Mouse (Mus musculus) limb, embryonic 15.5 days (tissue): ENCODE measurements around the gene Skil. TPM values are rescaled to one million over a fixed set of nuclear protein-coding genes. Genes with fewer than 3 reads are reported as not detected.

Source experiments
- ATAC-seq: fragments of 200-750 bp; cut with Nextera tagmentation; 2 replicates; pipeline ENCODE4 v1.8.0; 2017; ENCODE audit warnings: low read depth, moderate TSS enrichment; ENCODE audit not compliant: insufficient number of reproducible peaks, low FRiP score, low TSS enrichment
- H3K27ac ChIP-seq: fragments of 300-500 bp; sonication (generic); 2 replicates; pipeline ENCODE4 v1.5.1; 2015; ENCODE audit warnings: moderate library complexity, mild to moderate bottlenecking, inconsistent platforms
- H3K27me3 ChIP-seq: fragments of 300-500 bp; sonication (generic); 2 replicates; pipeline ENCODE4 v1.6.1; 2015; ENCODE audit warnings: inconsistent platforms
- H3K36me3 ChIP-seq: fragments of 300-500 bp; sonication (generic); 2 replicates; pipeline ENCODE4 v1.6.1; 2015; ENCODE audit warnings: inconsistent platforms
- H3K4me1 ChIP-seq: fragments of 300-500 bp; sonication (generic); 2 replicates; pipeline ENCODE4 v1.6.1; 2015; ENCODE audit warnings: inconsistent platforms
- H3K4me2 ChIP-seq: fragments of 300-500 bp; sonication (generic); 2 replicates; pipeline ENCODE4 v1.6.1; 2015; ENCODE audit warnings: mild to moderate bottlenecking, inconsistent platforms
- H3K4me3 ChIP-seq: fragments of 300-500 bp; sonication (generic); 2 replicates; pipeline ENCODE4 v1.5.1; 2015; ENCODE audit warnings: mild to moderate bottlenecking, inconsistent platforms
- H3K9ac ChIP-seq: fragments of 300-500 bp; sonication (generic); 2 replicates; pipeline ENCODE4 v1.6.1; 2015; ENCODE audit warnings: inconsistent platforms
- H3K9me3 ChIP-seq: fragments of 300-500 bp; sonication (generic); 2 replicates; pipeline ENCODE4 v1.6.1; 2016; ENCODE audit warnings: inconsistent platforms
- WGBS: fragments of 180-500 bp; shearing (Covaris S2); methylation state at CpG from one replicate; pipeline ENCODE4 v1.1.7; 2015; 5-methylcytosine and 5-hydroxymethylcytosine counted together
- polyA plus RNA-seq: library from polyadenylated mRNA; unstranded; fragments of >200 nt; fragmentation: Nextera tagmentation; extraction: Ambion mirVana; gene quantifications from 2 replicates; pipeline ENCODE4 v1.2.1, GENCODE M21; 2015

Gene Skil
- polyA plus RNA-seq, 1 experiment from 2014 or later: 22.0 TPM

- 59% methylated on average over 5 of the region's 5 CpGs for WGBS
- Histone ChIP-seq H3K4me2 (no peak overlapping the region), H3K9me3 (no peaks in the 10 kb centered on the region), H3K9ac (no peak overlapping the region), H3K4me3 (0 out of 2 replicates have a peak overlapping the region, but pooled peaks have one; percentile 8), H3K27ac (no peak overlapping the region), H3K36me3 (peaks cover 9% of the 10 kb centered on the region; the same call in 1 of the 2 replicates), H3K4me1 (peaks cover 27% of the 10 kb centered on the region), H3K27me3 (no peaks in the 10 kb centered on the region)
- no peak for ATAC-seq
Measured at GRCm38 (mm10) chr3:31100026-31100425, 5.2 kb downstream of the Skil start.

- no peaks in the 10 kb centered on the region for H3K27me3 ChIP-seq
- H3K27ac ChIP-seq: no peak overlapping the region
- no peak overlapping the region for H3K4me3 ChIP-seq
- H3K9me3 ChIP-seq: no peaks in the 10 kb centered on the region
- no peak overlapping the region for H3K9ac ChIP-seq
- H3K4me1 ChIP-seq: peaks cover 24% of the 10 kb centered on the region
- no peak overlapping the region for H3K4me2 ChIP-seq
- 90% methylated on average over 3 of the region's 3 CpGs for WGBS
- ATAC-seq: no peak
- H3K36me3 ChIP-seq: peaks cover 9% of the 10 kb centered on the region; the same call in 1 of the 2 replicates
Measured at GRCm38 (mm10) chr3:31100802-31101201, 5.9 kb downstream of the Skil start.

DNA sequence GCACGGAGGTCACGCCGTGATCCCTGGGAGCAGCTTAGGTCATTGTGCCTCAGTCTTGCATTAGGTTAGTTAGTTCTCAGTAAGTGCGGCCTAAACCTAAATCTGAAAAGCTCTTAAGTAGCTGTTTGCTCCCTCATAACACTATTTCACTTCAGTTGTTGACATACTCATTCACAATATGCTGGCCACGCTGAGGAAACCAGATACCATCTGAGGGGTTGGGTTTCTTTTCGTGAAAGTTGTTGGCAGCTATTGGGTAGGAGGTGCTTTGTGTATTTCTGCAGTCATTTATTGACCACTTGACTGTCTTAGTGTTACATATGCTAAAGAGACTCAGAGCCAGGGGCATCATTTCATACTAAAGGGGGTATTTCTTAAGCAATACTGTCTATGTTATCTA lies 10.1 kb downstream of the Skil start:
- Histone ChIP-seq H3K36me3 (no peaks in the 10 kb centered on the region), H3K4me2 (no peak overlapping the region), H3K4me3 (no peak overlapping the region), H3K4me1 (0 out of 2 replicates have a peak, but pooled peaks cover 6% of the 10 kb centered on the region), H3K27ac (no peak overlapping the region), H3K9ac (no peak overlapping the region), H3K27me3 (no peaks in the 10 kb centered on the region), H3K9me3 (no peaks in the 10 kb centered on the region)
- no peak for ATAC-seq
- WGBS: 65% methylated on average over 6 of the region's 6 CpGs

DNA sequence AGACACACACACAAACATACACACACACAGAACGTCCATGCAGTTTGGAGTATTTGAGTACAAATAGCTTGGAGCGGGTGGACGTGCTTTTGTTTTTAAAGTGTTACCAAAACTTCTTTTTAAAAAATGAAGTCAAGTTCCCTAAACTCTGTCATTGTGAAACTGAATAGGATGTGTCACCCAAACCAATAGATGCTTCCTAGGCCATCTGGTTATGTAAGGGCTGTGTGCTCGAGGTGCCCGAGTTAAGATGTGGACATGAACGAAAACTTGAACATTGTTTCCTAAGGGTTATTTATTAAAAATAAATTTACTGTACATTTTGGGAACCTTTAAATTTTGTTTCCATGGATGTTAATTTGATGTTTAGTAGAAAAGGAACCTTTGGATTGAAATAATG lies 11.7 kb downstream of the Skil start:
- H3K27ac ChIP-seq: no peak overlapping the region
- no peak overlapping the region for H3K9ac ChIP-seq
- no peak for ATAC-seq
- no peak overlapping the region for H3K4me3 ChIP-seq
- 0 out of 2 replicates have a peak, but pooled peaks cover 4% of the 10 kb centered on the region for H3K4me1 ChIP-seq
- H3K36me3 ChIP-seq: no peaks in the 10 kb centered on the region
- H3K4me2 ChIP-seq: no peak overlapping the region
- WGBS: 88% methylated on average over 6 of the region's 6 CpGs
- no peaks in the 10 kb centered on the region for H3K9me3 ChIP-seq
- H3K27me3 ChIP-seq: no peaks in the 10 kb centered on the region

DNA sequence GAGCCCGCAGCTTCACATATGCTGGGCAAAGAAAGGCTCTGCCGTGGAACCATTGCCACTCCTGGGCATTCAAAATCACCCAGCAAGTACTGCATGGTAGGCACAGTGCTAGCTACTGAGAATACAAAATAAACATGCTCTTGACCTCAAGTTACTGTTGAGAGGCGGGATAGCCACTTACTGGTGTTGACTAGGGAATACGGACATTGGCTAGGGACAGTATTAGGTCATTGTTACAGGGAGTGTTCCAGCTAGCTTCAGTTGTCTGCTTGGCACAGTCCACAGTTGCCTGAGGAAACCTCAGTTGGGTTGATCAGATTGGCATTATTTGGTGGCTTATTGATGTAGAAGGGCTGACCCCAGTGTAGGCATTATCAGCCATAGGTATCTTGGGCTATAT lies 12.8 kb downstream of the Skil start:
- Histone ChIP-seq H3K4me3 (no peak overlapping the region), H3K27ac (no peak overlapping the region), H3K27me3 (no peaks in the 10 kb centered on the region), H3K9ac (no peak overlapping the region), H3K9me3 (no peaks in the 10 kb centered on the region), H3K4me2 (no peak overlapping the region), H3K4me1 (0 out of 2 replicates have a peak, but pooled peaks cover 4% of the 10 kb centered on the region), H3K36me3 (no peaks in the 10 kb centered on the region)
- no peak for ATAC-seq
- WGBS: 89% methylated on average over 4 of the region's 4 CpGs

DNA sequence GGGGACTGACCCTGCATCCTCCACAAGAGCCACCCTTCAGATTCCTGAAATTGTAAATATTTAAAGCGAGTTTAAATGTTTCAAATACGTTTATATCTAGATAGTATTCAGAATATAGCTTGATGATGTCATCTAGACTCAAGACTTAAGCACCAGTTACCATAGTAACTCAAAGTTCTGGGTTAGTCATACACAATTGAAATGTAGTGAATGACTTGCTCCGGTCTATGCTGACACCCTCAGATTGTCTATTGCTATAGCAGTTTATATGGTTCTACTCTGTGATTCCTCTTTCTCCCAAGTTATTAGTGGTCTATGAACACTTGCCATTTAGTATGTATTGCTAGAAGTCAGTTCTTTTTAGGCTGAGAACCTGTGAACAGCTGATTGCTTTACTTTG lies 14.2 kb downstream of the Skil start:
- Histone ChIP-seq H3K27ac (no peak overlapping the region), H3K36me3 (peaks cover 5% of the 10 kb centered on the region; the same call in 1 of the 2 replicates), H3K4me2 (no peak overlapping the region), H3K4me3 (no peak overlapping the region), H3K27me3 (no peaks in the 10 kb centered on the region), H3K4me1 (0 out of 2 replicates have a peak, but pooled peaks cover 4% of the 10 kb centered on the region), H3K9ac (no peak overlapping the region), H3K9me3 (no peaks in the 10 kb centered on the region)
- ATAC-seq: no peak
- WGBS: 66% methylated on average over 3 of the region's 3 CpGs

DNA sequence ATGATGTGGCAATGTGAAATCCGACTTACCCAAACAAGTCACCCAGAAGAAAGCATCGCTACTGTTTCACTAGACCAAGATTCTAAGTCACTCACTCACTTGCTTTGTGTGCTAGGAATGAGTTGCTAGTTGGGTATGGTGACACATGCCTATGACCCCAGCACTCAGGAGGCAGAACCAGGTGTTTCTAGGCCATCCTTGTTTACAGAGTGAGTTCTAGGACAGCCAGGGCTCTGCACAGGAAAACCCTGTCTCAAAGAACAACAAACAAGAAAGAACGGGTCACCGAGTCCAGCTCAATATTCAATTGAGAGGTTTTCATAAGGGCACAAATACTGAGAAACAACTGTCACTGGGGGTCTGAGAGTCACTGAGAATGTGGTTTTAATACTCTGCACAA lies 28.2 kb downstream of the Skil start:
- H3K4me1 ChIP-seq: no peaks in the 10 kb centered on the region
- no peak for ATAC-seq
- no peak overlapping the region for H3K4me3 ChIP-seq
- no peaks in the 10 kb centered on the region for H3K9me3 ChIP-seq
- no peaks in the 10 kb centered on the region for H3K27me3 ChIP-seq
- WGBS: 90% methylated on average over 4 of the region's 4 CpGs
- H3K9ac ChIP-seq: no peak overlapping the region
- H3K27ac ChIP-seq: no peak overlapping the region
- peaks cover 34% of the 10 kb centered on the region for H3K36me3 ChIP-seq
- H3K4me2 ChIP-seq: no peak overlapping the region

- Histone ChIP-seq H3K4me2 (no peak overlapping the region), H3K4me1 (no peaks in the 10 kb centered on the region), H3K27ac (no peak overlapping the region), H3K36me3 (peaks cover 7% of the 10 kb centered on the region; the same call in 1 of the 2 replicates), H3K9ac (no peak overlapping the region), H3K9me3 (no peaks in the 10 kb centered on the region), H3K4me3 (no peak overlapping the region), H3K27me3 (no peaks in the 10 kb centered on the region)
- ATAC-seq: no peak
- WGBS: 58% methylated on average over 4 of the region's 4 CpGs
Measured at GRCm38 (mm10) chr3:31126303-31126702, 31.4 kb downstream of the Skil start.

DNA sequence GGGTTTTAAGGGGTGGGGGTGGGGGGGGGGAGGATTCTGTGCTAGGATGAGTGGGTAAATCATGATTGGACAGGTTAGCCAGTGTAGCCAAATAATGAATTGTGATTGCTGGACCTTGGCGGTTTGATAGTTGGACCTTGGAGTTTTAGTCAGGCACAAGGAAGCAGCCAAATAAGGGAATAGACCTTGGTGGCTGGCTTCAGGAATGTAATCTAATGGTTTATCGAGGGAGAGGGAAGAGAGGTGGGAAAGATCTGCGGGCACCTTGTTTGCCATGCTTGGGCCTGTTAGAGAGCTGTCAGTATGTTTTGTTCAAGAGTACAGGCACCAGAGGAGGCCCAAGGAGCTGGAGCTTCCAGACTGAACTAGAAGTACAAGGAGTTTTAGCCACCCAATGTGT lies 32.0 kb downstream of the Skil start:
- Histone ChIP-seq H3K27me3 (no peaks in the 10 kb centered on the region), H3K4me1 (no peaks in the 10 kb centered on the region), H3K9ac (no peak overlapping the region), H3K4me2 (no peak overlapping the region), H3K36me3 (peaks cover 6% of the 10 kb centered on the region; the same call in 1 of the 2 replicates), H3K27ac (no peak overlapping the region), H3K9me3 (no peaks in the 10 kb centered on the region), H3K4me3 (no peak overlapping the region)
- WGBS: 73% methylated on average over 3 of the region's 3 CpGs
- ATAC-seq: no peak

GRCm38 (mm10) chr3:31129766-31130165 lies 34.9 kb downstream of the Skil start:
- Histone ChIP-seq H3K4me3 (no peak overlapping the region), H3K4me2 (no peak overlapping the region), H3K9me3 (no peaks in the 10 kb centered on the region), H3K27ac (no peak overlapping the region), H3K4me1 (no peaks in the 10 kb centered on the region), H3K27me3 (no peaks in the 10 kb centered on the region), H3K9ac (no peak overlapping the region), H3K36me3 (no peaks in the 10 kb centered on the region)
- no peak for ATAC-seq
- WGBS: 45% methylated on average over 4 of the region's 4 CpGs

DNA sequence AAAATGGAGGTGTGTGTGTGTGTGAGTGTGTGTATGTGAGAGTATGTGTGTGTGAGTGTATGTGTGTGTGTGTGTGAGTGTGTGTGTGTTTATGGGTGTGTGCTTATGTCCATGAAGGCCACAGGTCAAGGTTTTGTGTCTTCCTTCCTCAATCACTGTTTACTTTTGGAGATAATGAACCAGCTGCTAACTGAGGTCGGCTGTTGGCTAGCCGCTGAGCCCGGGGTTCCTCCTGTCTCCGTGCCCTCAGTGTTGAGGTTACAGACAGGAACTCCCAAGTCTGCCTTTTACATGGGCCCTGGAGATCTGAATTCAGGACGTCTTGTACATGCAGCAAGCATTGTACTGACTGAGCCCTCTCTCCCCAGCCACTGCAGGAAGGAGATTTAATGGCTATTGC lies 38.8 kb downstream of the Skil start:
- Histone ChIP-seq H3K4me1 (no peaks in the 10 kb centered on the region), H3K4me3 (no peak overlapping the region), H3K36me3 (no peaks in the 10 kb centered on the region), H3K4me2 (no peak overlapping the region), H3K9me3 (no peaks in the 10 kb centered on the region), H3K27me3 (no peaks in the 10 kb centered on the region), H3K9ac (no peak overlapping the region), H3K27ac (no peak overlapping the region)
- no peak for ATAC-seq
- 52% methylated on average over 5 of the region's 5 CpGs for WGBS

GRCm38 (mm10) chr3:31134246-31134645 lies 39.4 kb downstream of the Skil start:
- Histone ChIP-seq H3K27ac (no peak overlapping the region), H3K36me3 (no peaks in the 10 kb centered on the region), H3K4me3 (no peak overlapping the region), H3K4me1 (no peaks in the 10 kb centered on the region), H3K9me3 (no peaks in the 10 kb centered on the region), H3K9ac (no peak overlapping the region), H3K4me2 (no peak overlapping the region), H3K27me3 (no peaks in the 10 kb centered on the region)
- no peak for ATAC-seq
- 82% methylated on average over 8 of the region's 8 CpGs for WGBS

DNA sequence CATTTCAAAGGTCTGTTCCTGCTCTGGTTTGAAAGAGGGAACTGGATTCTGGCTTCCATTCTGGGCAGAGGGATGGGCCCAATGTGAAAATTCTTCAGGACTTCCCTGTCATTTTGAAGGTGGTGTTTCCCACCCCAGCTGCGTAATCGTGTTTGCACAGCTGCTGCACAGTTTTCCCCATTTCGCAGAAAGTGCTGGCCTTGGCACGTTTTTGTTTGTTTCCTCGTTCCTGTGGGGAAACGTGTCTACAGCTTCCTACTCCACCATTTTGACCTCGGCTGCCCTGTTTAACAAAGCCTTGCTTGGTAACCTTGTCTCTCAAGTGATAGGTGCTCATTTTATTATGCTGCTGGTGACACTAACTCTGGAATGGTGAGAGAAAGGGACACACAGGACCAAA lies 39.8 kb downstream of the Skil start:
- no peaks in the 10 kb centered on the region for H3K36me3 ChIP-seq
- H3K27ac ChIP-seq: no peak overlapping the region
- 52% methylated on average over 7 of the region's 7 CpGs for WGBS
- no peak overlapping the region for H3K9ac ChIP-seq
- no peak overlapping the region for H3K4me3 ChIP-seq
- ATAC-seq: no peak
- H3K27me3 ChIP-seq: no peaks in the 10 kb centered on the region
- no peaks in the 10 kb centered on the region for H3K9me3 ChIP-seq
- no peak overlapping the region for H3K4me2 ChIP-seq
- H3K4me1 ChIP-seq: no peaks in the 10 kb centered on the region
